Mouse (Mus musculus) stomach, postnatal 0 days (tissue): ENCODE data around the gene Ssh3. TPM values are rescaled to one million over a fixed set of nuclear protein-coding genes. Genes with fewer than 3 reads are reported as not detected.

Experiments used
- ATAC-seq: fragments of 200-750 bp; cut with Nextera tagmentation; 2 replicates; pipeline ENCODE4 v1.8.0; 2017; ENCODE audit not compliant: low FRiP score, low TSS enrichment
- DNase-seq: peaks from one replicate; pipeline ENCODE4 v3.0.0-alpha.2; 2016; ENCODE audit warnings: low spot score
- H3K27ac ChIP-seq: fragments of 300-500 bp; sonication (generic); replicated peaks from 2 replicates; pipeline ENCODE4 v1.5.1; 2014; ENCODE audit warnings: mild to moderate bottlenecking, control low read depth
- H3K27me3 ChIP-seq: fragments of 300-500 bp; sonication (generic); 2 replicates; pipeline ENCODE4 v1.6.1; 2014; ENCODE audit warnings: low read length; ENCODE audit not compliant: control insufficient read depth, insufficient read depth
- H3K36me3 ChIP-seq: fragments of 300-500 bp; sonication (generic); 2 replicates; pipeline ENCODE4 v1.6.1; 2014; ENCODE audit warnings: low read length, mixed read lengths; ENCODE audit not compliant: control insufficient read depth, insufficient read depth
- H3K4me1 ChIP-seq: fragments of 300-500 bp; sonication (generic); replicated peaks from 2 replicates; pipeline ENCODE4 v1.6.1; 2014; ENCODE audit warnings: antibody characterized with exemption; ENCODE audit not compliant: control insufficient read depth, insufficient read depth
- H3K4me2 ChIP-seq: fragments of 300-500 bp; sonication (generic); replicated peaks from 2 replicates; pipeline ENCODE4 v1.6.1; 2014; ENCODE audit warnings: low read depth, mild to moderate bottlenecking, control low read depth, moderate library complexity
- H3K4me3 ChIP-seq: fragments of 300-500 bp; sonication (generic); 2 replicates; pipeline ENCODE4 v1.5.1; 2014; ENCODE audit warnings: low read depth, low read length, control low read depth
- H3K9ac ChIP-seq: fragments of 300-500 bp; sonication (generic); 2 replicates; pipeline ENCODE4 v1.6.1; 2014; ENCODE audit warnings: mild to moderate bottlenecking, low read length, control low read depth, mixed read lengths
- H3K9me3 ChIP-seq: fragments of 300-500 bp; sonication (generic); 2 replicates; pipeline ENCODE4 v1.6.1; 2016; ENCODE audit warnings: low read length; ENCODE audit not compliant: control insufficient read depth
- CTCF ChIP-seq: IDR thresholded peaks from 2 replicates; pipeline ENCODE4 v1.5.1; 2016; ENCODE audit warnings: antibody characterized with exemption, low read depth, mild to moderate bottlenecking, moderate library complexity
- EP300 ChIP-seq: optimal IDR thresholded peaks from 2 replicates; pipeline ENCODE3; 2016; ENCODE audit warnings: antibody characterized with exemption
- WGBS: fragments of 180-500 bp; shearing (Covaris S2); extraction: QIAGEN DNeasy Blood & Tissue Kit; methylation state at CpG from one replicate; pipeline ENCODE4 v1.1.7; 2014; 5-methylcytosine and 5-hydroxymethylcytosine counted together
- polyA plus RNA-seq: library from polyadenylated mRNA; unstranded; fragments of >200 nt; fragmentation: Nextera tagmentation; extraction: Ambion mirVana; gene quantifications from 2 replicates; pipeline ENCODE4 v1.2.1, GENCODE M21; 2015

Gene Ssh3
- polyA plus RNA-seq, 1 experiment from 2014 or later: 36.9 TPM

- Histone ChIP-seq H3K27me3 (no peaks in the 10 kb centered on the region), H3K4me3 (no peak overlapping the region), H3K4me1 (no peaks in the 10 kb centered on the region), H3K9me3 (no peaks in the 10 kb centered on the region), H3K36me3 (peaks cover 31% of the 10 kb centered on the region), H3K27ac (peak overlapping the region; percentile 53; the same call in 1 of the 2 replicates), H3K9ac (peak overlapping the region; percentile 13; the same call in 1 of the 2 replicates), H3K4me2 (no peak overlapping the region)
- TF ChIP-seq CTCF (no peak), EP300 (no peak)
- WGBS: 54% methylated on average over 14 of the region's 14 CpGs
- DNase-seq (no peak), ATAC-seq (no peak)
Observed at GRCm38 (mm10) chr19:4294381-4295097, 25.6 kb upstream of the Ssh3 start.

GRCm38 (mm10) chr19:4291161-4291560, 22.2 kb upstream of the Ssh3 start:
- H3K36me3 ChIP-seq: peaks cover 59% of the 10 kb centered on the region
- 89% methylated on average over 11 of the region's 11 CpGs for WGBS
- TF ChIP-seq EP300 (no peak), CTCF (no peak)

GRCm38 (mm10) chr19:4290749-4291148, 21.8 kb upstream of the Ssh3 start:
- Histone ChIP-seq H3K4me2 (no peak overlapping the region), H3K27ac (no peak overlapping the region), H3K9me3 (no peaks in the 10 kb centered on the region), H3K36me3 (peaks cover 61% of the 10 kb centered on the region), H3K9ac (no peak overlapping the region), H3K27me3 (no peaks in the 10 kb centered on the region), H3K4me1 (no peaks in the 10 kb centered on the region), H3K4me3 (no peak overlapping the region)
- DNase-seq: no peak
- ATAC-seq: no peak
- 78% methylated on average over 15 of the region's 15 CpGs for WGBS
- TF ChIP-seq EP300 (no peak), CTCF (no peak)

More at GRCm38 (mm10) chr19:4291161-4291560, 22.2 kb upstream of the Ssh3 start:
- ATAC-seq: no peak
- no peak overlapping the region for H3K9ac ChIP-seq
- DNase-seq: no peak
- no peaks in the 10 kb centered on the region for H3K9me3 ChIP-seq
- H3K4me3 ChIP-seq: no peak overlapping the region
- H3K4me1 ChIP-seq: no peaks in the 10 kb centered on the region
- no peaks in the 10 kb centered on the region for H3K27me3 ChIP-seq
- no peak overlapping the region for H3K4me2 ChIP-seq
- H3K27ac ChIP-seq: no peak overlapping the region

GRCm38 (mm10) chr19:4283653-4284052, 14.7 kb upstream of the Ssh3 start:
- WGBS: 45% methylated on average over 7 of the region's 7 CpGs
- no peak overlapping the region for H3K27ac ChIP-seq
- no peaks in the 10 kb centered on the region for H3K27me3 ChIP-seq
- H3K9ac ChIP-seq: no peak overlapping the region
- no peaks in the 10 kb centered on the region for H3K9me3 ChIP-seq
- ATAC-seq (no peak), DNase-seq (no peak)
- H3K4me2 ChIP-seq: peak overlapping the region; percentile 76
- TF ChIP-seq CTCF (no peak), EP300 (no peak)
- H3K36me3 ChIP-seq: peaks cover 22% of the 10 kb centered on the region
- no peaks in the 10 kb centered on the region for H3K4me1 ChIP-seq
- peak overlapping the region; percentile 60 for H3K4me3 ChIP-seq

GRCm38 (mm10) chr19:4282898-4283553, 14.0 kb upstream of the Ssh3 start, which contains the start of gene Ankrd13d:
Ankrd13d (minus strand) TSS chr19:4283137.
- Histone ChIP-seq H3K4me3 (peak within 1 kb of the TSS; percentile 60), H3K9me3 (no peaks in the 10 kb centered on the region), H3K9ac (peak within 1 kb of the TSS; percentile 65), H3K4me2 (peak within 1 kb of the TSS; percentile 76), H3K4me1 (no peaks in the 10 kb centered on the region), H3K27me3 (no peaks in the 10 kb centered on the region), H3K36me3 (peaks cover 20% of the 10 kb centered on the region), H3K27ac (peak within 1 kb of the TSS; percentile 20; the same call in 1 of the 2 replicates)
- under 1% methylated on average over 46 of the region's 50 CpGs for WGBS
- peak; percentile 83 for TF ChIP-seq CTCF
- TF ChIP-seq EP300: no peak
- peak; percentile 93 for DNase-seq
- peak; percentile 93 for ATAC-seq

GRCm38 (mm10) chr19:4280425-4280824, 11.4 kb upstream of the Ssh3 start:
- 91% methylated on average over 9 of the region's 9 CpGs for WGBS
- TF ChIP-seq CTCF (no peak), EP300 (no peak)
- no peak for ATAC-seq

More at GRCm38 (mm10) chr19:4280425-4280824, 11.4 kb upstream of the Ssh3 start:
- Histone ChIP-seq H3K4me3 (no peak overlapping the region), H3K27me3 (no peaks in the 10 kb centered on the region), H3K9ac (no peak overlapping the region), H3K27ac (no peak overlapping the region), H3K36me3 (no peaks in the 10 kb centered on the region), H3K9me3 (no peaks in the 10 kb centered on the region), H3K4me2 (no peak overlapping the region), H3K4me1 (no peaks in the 10 kb centered on the region)
- no peak for DNase-seq
